Mouse (Mus musculus) midbrain, postnatal 0 days (tissue): ENCODE data around the gene Actr3b. TPM values are rescaled to one million over a fixed set of nuclear protein-coding genes. Genes with fewer than 3 reads are reported as not detected.
A peak's percentile ranks its signal among the peaks of the same experiment; 100 is the strongest.

ENCODE experiments used
- ATAC-seq: fragments of 200-750 bp; cut with Nextera tagmentation; 2 replicates; pipeline ENCODE4 v1.8.0; 2017; ENCODE audit warnings: moderate number of reproducible peaks, mild to moderate bottlenecking, moderate TSS enrichment, moderate library complexity; ENCODE audit not compliant: low FRiP score
- DNase-seq: peaks from one replicate; pipeline ENCODE4 v3.0.0-alpha.2; 2015; ENCODE audit warnings: low spot score
- H3K27ac ChIP-seq: fragments of 300-500 bp; sonication (generic); 2 replicates; pipeline ENCODE4 v1.5.1; 2014; ENCODE audit warnings: low read depth, mild to moderate bottlenecking, low read length, mixed read lengths
- H3K27me3 ChIP-seq: fragments of 300-500 bp; sonication (generic); 2 replicates; pipeline ENCODE4 v1.6.1; 2014; ENCODE audit warnings: low read length, control low read depth, mixed read lengths; ENCODE audit not compliant: insufficient read depth
- H3K36me3 ChIP-seq: fragments of 300-500 bp; sonication (generic); 2 replicates; pipeline ENCODE4 v1.6.1; 2014; ENCODE audit warnings: low read length, control low read depth, mixed read lengths; ENCODE audit not compliant: insufficient read depth
- H3K4me1 ChIP-seq: fragments of 300-500 bp; sonication (generic); 2 replicates; pipeline ENCODE4 v1.6.1; 2014; ENCODE audit warnings: mild to moderate bottlenecking, control low read depth, antibody characterized with exemption, low read length, mixed read lengths; ENCODE audit not compliant: insufficient read depth
- H3K4me2 ChIP-seq: fragments of 300-500 bp; sonication (generic); 2 replicates; pipeline ENCODE4 v1.6.1; 2014; ENCODE audit warnings: low read depth, mild to moderate bottlenecking, low read length, mixed read lengths; ENCODE audit not compliant: poor library complexity, severe bottlenecking
- H3K4me3 ChIP-seq: fragments of 300-500 bp; sonication (generic); 2 replicates; pipeline ENCODE4 v1.5.1; 2014; ENCODE audit warnings: low read depth, mild to moderate bottlenecking, low read length, moderate library complexity
- H3K9ac ChIP-seq: fragments of 300-500 bp; sonication (generic); replicated peaks from 2 replicates; pipeline ENCODE4 v1.6.1; 2014; ENCODE audit warnings: mild to moderate bottlenecking, low read length, moderate library complexity, mixed read lengths; ENCODE audit not compliant: poor library complexity, severe bottlenecking
- H3K9me3 ChIP-seq: fragments of 300-500 bp; sonication (generic); 2 replicates; pipeline ENCODE4 v1.6.1; 2016; ENCODE audit warnings: low read length, control low read depth
- CTCF ChIP-seq: IDR thresholded peaks from 2 replicates; pipeline ENCODE4 v1.5.1; 2016; ENCODE audit warnings: antibody characterized with exemption, mild to moderate bottlenecking
- WGBS: fragments of 180-500 bp; shearing (Covaris S2); extraction: QIAGEN DNeasy Blood & Tissue Kit; methylation state at CpG from one replicate; pipeline ENCODE4 v1.1.7; 2014; 5-methylcytosine and 5-hydroxymethylcytosine counted together
- polyA plus RNA-seq: library from polyadenylated mRNA; unstranded; fragments of >200 nt; fragmentation: Nextera tagmentation; extraction: Ambion mirVana; gene quantifications from 2 replicates; pipeline ENCODE4 v1.2.1, GENCODE M21; 2015
- total RNA-seq: library from RNA; depleted of rRNA; stranded (reverse); fragments of >200 nt; gene quantifications from 2 replicates; pipeline ENCODE4 v1.2.3, GENCODE M21; 2014

The Actr3b gene
- total and polyA plus RNA-seq, 2 experiments from 2014 or later = 17.4 to 57.5 TPM

GRCm38 (mm10) chr5:25797776-25798175 is 38.0 kb downstream of the Actr3b start:
- no peaks in the 10 kb centered on the region for H3K9me3 ChIP-seq
- 84% methylated on average over 11 of the region's 11 CpGs for WGBS
- H3K4me2 ChIP-seq = no peak overlapping the region
- no peaks in the 10 kb centered on the region for H3K27me3 ChIP-seq
- H3K9ac ChIP-seq = no peak overlapping the region
- TF ChIP-seq CTCF = no peak
- no peaks in the 10 kb centered on the region for H3K36me3 ChIP-seq
- no peak overlapping the region for H3K27ac ChIP-seq
- no peak for DNase-seq
- H3K4me3 ChIP-seq = no peak overlapping the region
- ATAC-seq = no peak
- H3K4me1 ChIP-seq = no peaks in the 10 kb centered on the region

- WGBS = 75% methylated on average over 6 of the region's 6 CpGs
- Histone ChIP-seq H3K36me3 (no peaks in the 10 kb centered on the region), H3K27ac (no peak overlapping the region), H3K4me1 (no peaks in the 10 kb centered on the region), H3K9ac (no peak overlapping the region), H3K4me3 (no peak overlapping the region), H3K9me3 (no peaks in the 10 kb centered on the region), H3K4me2 (no peak overlapping the region), H3K27me3 (no peaks in the 10 kb centered on the region)
- no peak for TF ChIP-seq CTCF
- no peak for ATAC-seq
- peak; percentile 20 for DNase-seq
Measured at GRCm38 (mm10) chr5:25800929-25801328, 41.1 kb downstream of the Actr3b start.

GRCm38 (mm10) chr5:25801744-25802143 is 41.9 kb downstream of the Actr3b start:
- H3K27me3 ChIP-seq = no peaks in the 10 kb centered on the region
- 69% methylated on average over 4 of the region's 4 CpGs for WGBS
- H3K36me3 ChIP-seq = no peaks in the 10 kb centered on the region
- no peak overlapping the region for H3K27ac ChIP-seq
- H3K4me2 ChIP-seq = no peak overlapping the region
- no peak for TF ChIP-seq CTCF
- H3K4me1 ChIP-seq = no peaks in the 10 kb centered on the region
- ATAC-seq = no peak
- H3K9ac ChIP-seq = no peak overlapping the region
- H3K4me3 ChIP-seq = no peak overlapping the region
- H3K9me3 ChIP-seq = no peaks in the 10 kb centered on the region
- DNase-seq = no peak

- Histone ChIP-seq H3K27me3 (no peaks in the 10 kb centered on the region), H3K36me3 (no peaks in the 10 kb centered on the region), H3K9me3 (no peaks in the 10 kb centered on the region), H3K4me1 (no peaks in the 10 kb centered on the region), H3K4me2 (no peak overlapping the region), H3K4me3 (no peak overlapping the region), H3K27ac (no peak overlapping the region), H3K9ac (no peak overlapping the region)
- no peak for ATAC-seq
- TF ChIP-seq CTCF = peak; percentile 56
- WGBS = 76% methylated on average over 5 of the region's 5 CpGs
- no peak for DNase-seq
Measured at GRCm38 (mm10) chr5:25804569-25804968, 44.8 kb downstream of the Actr3b start.

GRCm38 (mm10) chr5:25812922-25813321 is 53.1 kb downstream of the Actr3b start:
- DNase-seq (no peak), ATAC-seq (no peak)
- Histone ChIP-seq H3K4me1 (no peaks in the 10 kb centered on the region), H3K27me3 (no peaks in the 10 kb centered on the region), H3K9ac (no peak overlapping the region), H3K27ac (no peak overlapping the region), H3K36me3 (no peaks in the 10 kb centered on the region; the same call in 1 of the 2 replicates), H3K4me2 (no peak overlapping the region), H3K4me3 (no peak overlapping the region), H3K9me3 (no peaks in the 10 kb centered on the region)
- TF ChIP-seq CTCF = no peak
- WGBS = 45% methylated on average over 6 of the region's 6 CpGs

GRCm38 (mm10) chr5:25829308-25830094 is 69.7 kb downstream of the Actr3b start:
- Histone ChIP-seq H3K27me3 (no peaks in the 10 kb centered on the region), H3K4me2 (no peak overlapping the region), H3K4me3 (no peak overlapping the region), H3K9ac (no peak overlapping the region), H3K27ac (no peak overlapping the region), H3K9me3 (no peaks in the 10 kb centered on the region), H3K36me3 (0 out of 2 replicates have a peak, but pooled peaks cover 5% of the 10 kb centered on the region), H3K4me1 (no peaks in the 10 kb centered on the region)
- WGBS = 75% methylated on average over 16 of the region's 16 CpGs
- no peak for TF ChIP-seq CTCF
- DNase-seq = peak; percentile 21
- ATAC-seq = no peak
